Mouse (Mus musculus): ENCODE data around the gene Mpg. TPM values are rescaled to one million over a fixed set of nuclear protein-coding genes. Genes with fewer than 3 reads are reported as not detected.

The Mpg gene
- total RNA-seq, 1 experiment from 2014 or later, result 14.1 TPM

- ATAC-seq (ENCODE audit: extremely low read depth, insufficient number of reproducible peaks, low FRiP score, poor library complexity, severe bottlenecking), result no peak
Measured at GRCm38 (mm10) chr11:32244617-32245016, 18.3 kb downstream of the Mpg start.

- ATAC-seq (ENCODE audit: extremely low read depth, insufficient number of reproducible peaks, low FRiP score, poor library complexity, severe bottlenecking), result no peak
Measured at GRCm38 (mm10) chr11:32245614-32246013, 19.3 kb downstream of the Mpg start.

GRCm38 (mm10) chr11:32247068-32247467 lies 20.8 kb downstream of the Mpg start:
- ATAC-seq (ENCODE audit: extremely low read depth, insufficient number of reproducible peaks, low FRiP score, poor library complexity, severe bottlenecking), result no peak

- no peak for ATAC-seq (ENCODE audit: extremely low read depth, insufficient number of reproducible peaks, low FRiP score, poor library complexity, severe bottlenecking)
Measured at GRCm38 (mm10) chr11:32248350-32248749, 22.0 kb downstream of the Mpg start.

GRCm38 (mm10) chr11:32250880-32251763 lies 24.8 kb downstream of the Mpg start:
- no peak for ATAC-seq (ENCODE audit: extremely low read depth, insufficient number of reproducible peaks, low FRiP score, poor library complexity, severe bottlenecking)

GRCm38 (mm10) chr11:32253121-32253520 lies 26.8 kb downstream of the Mpg start:
- ATAC-seq (ENCODE audit: extremely low read depth, insufficient number of reproducible peaks, low FRiP score, poor library complexity, severe bottlenecking), result no peak

- ATAC-seq (ENCODE audit: extremely low read depth, insufficient number of reproducible peaks, low FRiP score, poor library complexity, severe bottlenecking), result no peak
Measured at GRCm38 (mm10) chr11:32256146-32256545, 29.8 kb downstream of the Mpg start.

- ATAC-seq (ENCODE audit: extremely low read depth, insufficient number of reproducible peaks, low FRiP score, poor library complexity, severe bottlenecking), result no peak
Measured at GRCm38 (mm10) chr11:32256566-32256965, 30.3 kb downstream of the Mpg start.

- ATAC-seq (ENCODE audit: extremely low read depth, insufficient number of reproducible peaks, low FRiP score, poor library complexity, severe bottlenecking), result no peak
Measured at GRCm38 (mm10) chr11:32262674-32263415, 36.5 kb downstream of the Mpg start.

- no peak for ATAC-seq (ENCODE audit: extremely low read depth, insufficient number of reproducible peaks, low FRiP score, poor library complexity, severe bottlenecking)
Measured at GRCm38 (mm10) chr11:32265117-32265738, 38.9 kb downstream of the Mpg start.

- no peak for ATAC-seq (ENCODE audit: extremely low read depth, insufficient number of reproducible peaks, low FRiP score, poor library complexity, severe bottlenecking)
Measured at GRCm38 (mm10) chr11:32266194-32266593, 39.9 kb downstream of the Mpg start.

- no peak for ATAC-seq (ENCODE audit: extremely low read depth, insufficient number of reproducible peaks, low FRiP score, poor library complexity, severe bottlenecking)
Measured at GRCm38 (mm10) chr11:32266776-32267175, 40.5 kb downstream of the Mpg start.

GRCm38 (mm10) chr11:32267188-32267884 lies 41.0 kb downstream of the Mpg start, which contains the start of gene Nprl3:
Gene Nprl3, minus strand, starts transcription at chr11:32267707.
- ATAC-seq (ENCODE audit: extremely low read depth, insufficient number of reproducible peaks, low FRiP score, poor library complexity, severe bottlenecking), result peak; percentile 75

GRCm38 (mm10) chr11:32267964-32268363 lies 41.7 kb downstream of the Mpg start:
- no peak for ATAC-seq (ENCODE audit: extremely low read depth, insufficient number of reproducible peaks, low FRiP score, poor library complexity, severe bottlenecking)

GRCm38 (mm10) chr11:32268952-32269351 lies 42.6 kb downstream of the Mpg start:
- ATAC-seq (ENCODE audit: extremely low read depth, insufficient number of reproducible peaks, low FRiP score, poor library complexity, severe bottlenecking), result no peak

GRCm38 (mm10) chr11:32271178-32271577 lies 44.9 kb downstream of the Mpg start:
- no peak for ATAC-seq (ENCODE audit: extremely low read depth, insufficient number of reproducible peaks, low FRiP score, poor library complexity, severe bottlenecking)

GRCm38 (mm10) chr11:32276347-32276746 lies 50.0 kb downstream of the Mpg start, which contains the start of gene Hba-x:
Gene Hba-x, plus strand, starts transcription at chr11:32276400.
- ATAC-seq (ENCODE audit: extremely low read depth, insufficient number of reproducible peaks, low FRiP score, poor library complexity, severe bottlenecking), result no peak

- ATAC-seq (ENCODE audit: extremely low read depth, insufficient number of reproducible peaks, low FRiP score, poor library complexity, severe bottlenecking), result no peak
Measured at GRCm38 (mm10) chr11:32277736-32278457, 51.6 kb downstream of the Mpg start.
